Mouse (Mus musculus): Measurements from ENCODE around the gene Ank2.
A peak's percentile ranks its signal among the peaks of the same experiment; 100 is the strongest.

The Ank2 gene

GRCm38 (mm10) chr3:127498742-127499400, at the start of gene Ank2:
Gene Ank2, minus strand, starts transcription at chr3:127499350.
- DNase-seq (ENCODE audit: low spot score in 2 of 2), result no peak

DNA sequence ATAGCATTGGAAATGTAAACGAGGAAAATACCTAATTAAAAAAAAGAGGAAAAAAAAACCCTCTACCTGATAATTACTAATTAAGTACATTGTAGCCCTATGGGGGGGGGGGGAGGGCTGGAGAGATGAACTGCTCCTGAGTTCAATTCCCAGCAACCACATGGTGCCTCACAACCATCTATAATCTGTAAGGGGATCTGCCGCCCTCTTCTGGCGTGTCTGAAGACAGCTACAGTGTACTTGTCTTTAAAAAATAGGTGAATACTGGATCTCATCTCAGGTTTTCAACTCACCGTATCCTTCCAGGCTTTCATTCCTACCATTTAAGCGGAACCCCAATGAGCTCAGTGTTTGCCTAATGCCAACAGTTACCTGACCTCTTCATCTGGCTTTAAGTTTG, 48.7 kb upstream of the Ank2 start:
- DNase-seq (ENCODE audit: low spot score in 2 of 2), result peak in 1 of 2 experiments; percentile 20

DNA sequence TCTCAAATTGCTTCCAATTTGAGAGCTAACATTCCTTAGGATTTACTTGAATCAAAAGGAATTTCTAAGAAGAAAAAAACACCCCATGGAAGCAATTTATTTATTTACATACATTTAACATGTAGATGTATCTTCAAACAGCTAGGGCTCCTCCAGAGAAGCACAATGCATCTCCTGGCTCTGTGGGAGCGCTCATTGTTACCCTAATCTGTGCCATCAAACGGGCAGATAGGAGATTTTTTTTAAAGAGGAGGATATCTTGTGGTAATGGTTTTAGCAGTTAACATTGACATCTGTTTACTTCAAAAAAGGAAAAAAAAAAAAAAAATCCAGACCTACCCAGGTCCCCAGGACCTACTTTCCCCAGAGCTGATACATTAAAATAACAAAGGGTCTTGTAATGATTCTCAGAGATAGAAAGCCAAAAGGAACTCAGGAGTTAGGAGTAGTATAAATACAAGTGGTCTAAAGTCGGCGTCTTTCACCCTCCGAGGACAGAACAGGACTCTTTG, 45.5 kb upstream of the Ank2 start:
- no peak for DNase-seq (ENCODE audit: low spot score in 2 of 2)

GRCm38 (mm10) chr3:127543976-127544375, 44.8 kb upstream of the Ank2 start:
- no peak for DNase-seq (ENCODE audit: low spot score in 2 of 2)

- no peak for DNase-seq (ENCODE audit: low spot score in 2 of 2)
These were observed 40.0 kb upstream of the Ank2 start for GRCm38 (mm10) chr3:127539193-127539592.

- DNase-seq (ENCODE audit: low spot score in 2 of 2), result no peak
These were observed 31.1 kb upstream of the Ank2 start for GRCm38 (mm10) chr3:127530293-127530692.

DNA sequence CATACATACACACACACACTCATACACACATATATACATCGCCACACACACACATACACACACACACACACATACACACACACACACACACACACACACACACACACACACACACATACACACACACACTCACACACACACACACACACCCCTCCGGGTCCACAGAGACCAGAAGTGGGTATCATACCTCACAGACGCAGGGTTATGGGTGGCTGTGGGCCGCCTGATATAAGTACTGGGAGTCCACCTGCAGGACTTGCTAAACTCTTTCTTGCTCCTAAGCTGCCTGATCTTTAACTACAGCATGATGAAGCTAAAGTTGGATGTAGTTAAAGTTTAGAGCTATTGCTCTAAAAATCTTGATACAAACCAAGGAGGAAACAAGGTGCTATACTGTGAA, 30.7 kb upstream of the Ank2 start:
- no peak for DNase-seq (ENCODE audit: low spot score in 2 of 2)

DNA sequence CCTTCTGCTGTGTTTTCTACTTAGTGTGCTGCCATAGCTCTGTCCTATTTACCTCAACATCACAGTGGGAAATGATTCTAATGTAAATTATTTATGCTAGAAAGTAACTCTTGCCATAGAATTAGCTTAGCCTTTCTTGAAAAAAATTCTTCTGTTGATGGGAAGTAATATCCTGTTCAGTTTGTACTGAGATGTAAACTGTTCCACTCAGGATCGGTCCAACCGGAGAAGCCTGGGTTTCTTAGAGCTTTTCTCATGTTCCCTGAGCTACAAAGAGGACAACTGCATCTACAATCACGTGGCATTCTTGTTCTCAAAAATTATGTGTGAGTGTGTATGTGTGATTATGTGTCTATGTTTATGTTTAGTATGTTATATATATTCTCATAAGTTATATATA, 30.1 kb upstream of the Ank2 start:
- DNase-seq (ENCODE audit: low spot score in 2 of 2), result no peak

GRCm38 (mm10) chr3:127527465-127528034, 28.4 kb upstream of the Ank2 start:
- peak; percentile 2 to 6 for DNase-seq (ENCODE audit: low spot score in 2 of 2)

DNA sequence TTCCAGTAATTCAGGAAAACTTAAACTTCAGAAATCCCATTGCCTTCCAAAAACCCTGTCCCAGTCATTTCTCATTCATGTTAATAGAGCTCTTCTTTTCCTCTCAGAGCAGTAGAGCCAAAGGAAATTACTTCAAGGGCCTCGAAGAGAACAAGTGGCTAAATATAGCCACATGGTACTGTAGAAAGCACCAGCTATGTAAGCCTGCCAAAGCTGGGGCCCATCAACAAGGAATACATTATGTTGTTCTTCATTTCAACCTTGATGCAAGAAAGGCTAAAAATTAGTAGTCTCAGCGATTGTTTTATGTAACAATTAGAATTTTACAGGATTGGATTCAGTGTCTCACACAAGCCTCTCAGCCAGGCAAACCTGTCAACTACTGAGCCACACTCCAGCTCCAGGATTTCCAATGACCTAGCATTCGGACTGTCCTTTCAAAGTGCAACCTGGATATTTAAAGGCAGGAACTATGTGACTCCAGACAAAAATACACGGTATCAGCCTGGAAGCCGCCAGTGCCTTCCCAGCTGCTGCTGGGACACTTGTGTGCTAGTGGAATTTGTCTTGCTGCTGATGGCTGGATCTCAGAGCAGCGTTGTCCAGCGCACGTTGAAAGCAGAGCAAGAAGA, 26.2 kb upstream of the Ank2 start:
- DNase-seq (ENCODE audit: low spot score in 2 of 2), result no peak

GRCm38 (mm10) chr3:127521156-127521555, 22.0 kb upstream of the Ank2 start:
- DNase-seq (ENCODE audit: low spot score in 2 of 2), result no peak

GRCm38 (mm10) chr3:127520300-127520699, 21.1 kb upstream of the Ank2 start:
- DNase-seq (ENCODE audit: low spot score in 2 of 2), result no peak

- no peak for DNase-seq (ENCODE audit: low spot score in 2 of 2)
These were observed 16.1 kb upstream of the Ank2 start for GRCm38 (mm10) chr3:127515251-127515650.

GRCm38 (mm10) chr3:127513699-127514098, 14.5 kb upstream of the Ank2 start:
- DNase-seq (ENCODE audit: low spot score in 2 of 2), result no peak

- no peak for DNase-seq (ENCODE audit: low spot score in 2 of 2)
These were observed 13.7 kb upstream of the Ank2 start for GRCm38 (mm10) chr3:127512794-127513335.

GRCm38 (mm10) chr3:127511786-127512746, 12.9 kb upstream of the Ank2 start:
- no peak for DNase-seq (ENCODE audit: low spot score in 2 of 2)

DNA sequence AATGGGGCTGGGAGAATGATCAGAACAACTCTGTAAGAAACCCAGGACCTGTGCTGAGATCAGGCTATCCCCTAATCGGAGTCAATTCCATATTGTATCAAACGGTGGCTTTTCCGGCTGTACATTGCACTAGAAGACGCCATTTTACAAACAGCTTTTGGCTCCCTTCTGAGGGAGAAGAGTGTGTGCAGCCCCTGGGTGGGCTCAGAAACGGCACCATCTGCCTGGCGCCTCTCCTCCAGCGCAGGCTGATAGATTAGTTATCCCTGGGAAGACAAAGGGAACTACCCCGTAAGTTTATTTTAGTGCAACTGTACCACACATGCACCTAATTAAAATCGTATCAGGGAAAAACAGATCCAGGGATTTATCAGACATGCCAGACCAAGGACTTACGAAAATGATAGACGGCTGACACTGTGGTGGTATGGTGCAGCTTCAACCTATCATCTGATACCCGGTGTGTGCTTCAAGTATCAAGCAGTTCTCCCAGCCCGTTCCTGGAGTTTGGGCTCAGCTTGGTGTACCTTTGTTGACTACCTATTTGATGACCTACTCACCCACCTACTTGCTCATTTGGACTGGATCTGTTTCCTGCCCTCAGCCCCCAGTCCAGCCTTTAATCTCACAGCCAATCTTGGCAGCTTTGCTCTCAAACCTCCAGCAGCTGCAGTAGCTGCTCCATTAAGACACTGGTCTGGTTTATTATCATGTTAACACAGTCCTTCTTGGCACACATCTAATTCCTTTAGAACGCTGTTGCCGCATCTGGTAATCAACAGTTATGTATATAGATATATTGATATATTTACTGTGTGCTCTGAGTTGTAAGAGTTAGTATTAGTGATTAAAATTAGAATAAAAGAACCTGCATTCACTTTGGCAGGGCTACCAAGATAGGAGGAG, 9.0 kb upstream of the Ank2 start:
- DNase-seq (ENCODE audit: low spot score in 2 of 2), result no peak

DNA sequence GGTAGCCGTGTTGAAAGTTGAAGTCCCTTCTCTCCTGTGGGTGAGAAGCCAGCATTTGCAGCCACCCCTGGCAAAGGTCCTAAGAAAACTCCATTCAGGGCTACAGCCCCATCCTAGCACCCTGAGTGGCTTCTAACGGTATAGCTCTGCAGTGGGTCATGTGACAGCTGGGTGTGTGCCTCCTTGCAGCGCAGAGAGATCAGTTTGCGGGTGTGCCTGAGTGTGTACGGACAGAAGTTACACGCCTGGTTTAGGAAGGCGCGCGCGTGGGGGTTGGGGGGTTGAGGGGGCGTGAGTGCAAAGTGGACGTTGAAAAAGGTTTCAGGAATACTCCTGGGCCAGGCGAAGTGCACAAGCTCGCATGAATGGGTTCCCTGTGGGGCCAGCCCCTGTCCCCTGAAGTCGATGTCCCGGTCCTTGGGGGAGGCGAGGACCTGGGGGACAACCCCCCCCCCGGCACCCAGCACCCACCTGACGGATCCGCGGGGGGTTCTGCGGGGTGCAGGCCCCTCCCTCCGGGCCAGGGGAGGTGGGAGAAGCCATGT, 881 bp downstream of the Ank2 start:
- no peak for DNase-seq (ENCODE audit: low spot score in 2 of 2)

GRCm38 (mm10) chr3:127492663-127493062, 6.5 kb downstream of the Ank2 start:
- no peak for DNase-seq (ENCODE audit: low spot score in 2 of 2)

- DNase-seq (ENCODE audit: low spot score in 2 of 2), result no peak
These were observed 11.8 kb downstream of the Ank2 start for GRCm38 (mm10) chr3:127487302-127487701.

All from spleen, postnatal 36 days (tissue).